Mouse (Mus musculus) hindbrain, embryonic 14.5 days (tissue): ENCODE data around the gene Comp. TPM values are rescaled to one million over a fixed set of nuclear protein-coding genes. Genes with fewer than 3 reads are reported as not detected.

ENCODE experiments used
- ATAC-seq: fragments of 200-750 bp; cut with Nextera tagmentation; 2 replicates; pipeline ENCODE4 v1.8.0; 2017; ENCODE audit warnings: moderate number of reproducible peaks, mild to moderate bottlenecking, moderate TSS enrichment, moderate library complexity; ENCODE audit not compliant: low FRiP score
- DNase-seq: peaks from one replicate; pipeline ENCODE4 v3.0.0-alpha.2; 2015; ENCODE audit warnings: low spot score
- H3K27ac ChIP-seq: fragments of 300-500 bp; sonication (generic); 2 replicates; pipeline ENCODE4 v1.5.1; 2014; ENCODE audit warnings: mild to moderate bottlenecking, moderate library complexity
- H3K27me3 ChIP-seq: fragments of 300-500 bp; sonication (generic); 2 replicates; pipeline ENCODE4 v1.6.1; 2014; ENCODE audit warnings: mild to moderate bottlenecking, low read length, mixed read lengths; ENCODE audit not compliant: control insufficient read depth, insufficient read depth
- H3K36me3 ChIP-seq: fragments of 300-500 bp; sonication (generic); replicated peaks from 2 replicates; pipeline ENCODE4 v1.6.1; 2014; ENCODE audit not compliant: control insufficient read depth, insufficient read depth
- H3K4me1 ChIP-seq: fragments of 300-500 bp; sonication (generic); replicated peaks from 2 replicates; pipeline ENCODE4 v1.6.1; 2014; ENCODE audit warnings: antibody characterized with exemption, low read length, mixed read lengths; ENCODE audit not compliant: control insufficient read depth, insufficient read depth
- H3K4me2 ChIP-seq: fragments of 300-500 bp; sonication (generic); replicated peaks from 2 replicates; pipeline ENCODE4 v1.6.1; 2014; ENCODE audit warnings: mild to moderate bottlenecking, moderate library complexity
- H3K4me3 ChIP-seq: fragments of 300-500 bp; sonication (generic); replicated peaks from 2 replicates; pipeline ENCODE4 v1.5.1; 2014; ENCODE audit warnings: mild to moderate bottlenecking, low read length
- H3K9ac ChIP-seq: fragments of 300-500 bp; sonication (generic); 2 replicates; pipeline ENCODE4 v1.6.1; 2014
- H3K9me3 ChIP-seq: fragments of 300-500 bp; sonication (generic); 2 replicates; pipeline ENCODE4 v1.6.1; 2016; ENCODE audit warnings: low read length; ENCODE audit not compliant: control insufficient read depth
- WGBS: fragments of 180-500 bp; shearing (Covaris S2); extraction: QIAGEN DNeasy Blood & Tissue Kit; methylation state at CpG from one replicate; pipeline ENCODE4 v1.1.7; 2014; 5-methylcytosine and 5-hydroxymethylcytosine counted together
- polyA plus RNA-seq: library from polyadenylated mRNA; unstranded; fragments of >200 nt; fragmentation: Nextera tagmentation; extraction: Ambion mirVana; gene quantifications from 2 replicates; pipeline ENCODE4 v1.2.1, GENCODE M21; 2014

Comp gene
- polyA plus RNA-seq, 1 experiment from 2014 or later: 0.27 TPM

- Histone ChIP-seq H3K9ac (no peak overlapping the region), H3K4me2 (no peak overlapping the region), H3K27me3 (no peaks in the 10 kb centered on the region), H3K27ac (no peak overlapping the region), H3K4me1 (peaks cover 20% of the 10 kb centered on the region), H3K9me3 (no peaks in the 10 kb centered on the region), H3K36me3 (peaks cover 14% of the 10 kb centered on the region; the same call in 1 of the 2 replicates), H3K4me3 (no peak overlapping the region)
- no peak for ATAC-seq
- WGBS: 59% methylated on average over 7 of the region's 7 CpGs
- DNase-seq: no peak
Measured at GRCm38 (mm10) chr8:70405189-70405588, 31.8 kb downstream of the Comp start.

GRCm38 (mm10) chr8:70406427-70407069 is 33.2 kb downstream of the Comp start:
- 81% methylated on average over 11 of the region's 11 CpGs for WGBS
- ATAC-seq: no peak
- Histone ChIP-seq H3K9ac (no peak overlapping the region), H3K4me2 (no peak overlapping the region), H3K4me1 (peaks cover 20% of the 10 kb centered on the region), H3K4me3 (no peak overlapping the region), H3K36me3 (0 out of 2 replicates have a peak, but pooled peaks cover 10% of the 10 kb centered on the region), H3K27me3 (no peaks in the 10 kb centered on the region), H3K27ac (no peak overlapping the region), H3K9me3 (no peaks in the 10 kb centered on the region)
- DNase-seq: no peak

- Histone ChIP-seq H3K36me3 (0 out of 2 replicates have a peak, but pooled peaks cover 10% of the 10 kb centered on the region), H3K4me2 (no peak overlapping the region), H3K27ac (peak overlapping the region; percentile 77), H3K9me3 (no peaks in the 10 kb centered on the region), H3K4me1 (peaks cover 20% of the 10 kb centered on the region), H3K9ac (peak overlapping the region; percentile 21), H3K4me3 (no peak overlapping the region), H3K27me3 (no peaks in the 10 kb centered on the region)
- WGBS: 27% methylated on average over 6 of the region's 6 CpGs
- ATAC-seq (peak; percentile 49), DNase-seq (no peak)
Measured at GRCm38 (mm10) chr8:70408301-70408700, 34.9 kb downstream of the Comp start.

- peak overlapping the region; percentile 10 for H3K9ac ChIP-seq
- WGBS: 70% methylated on average over 10 of the region's 10 CpGs
- peaks cover 10% of the 10 kb centered on the region for H3K36me3 ChIP-seq
- no peak overlapping the region for H3K4me2 ChIP-seq
- peaks cover 20% of the 10 kb centered on the region for H3K4me1 ChIP-seq
- ATAC-seq (no peak), DNase-seq (no peak)
- no peaks in the 10 kb centered on the region for H3K27me3 ChIP-seq
- no peaks in the 10 kb centered on the region for H3K9me3 ChIP-seq
- H3K27ac ChIP-seq: peak overlapping the region; percentile 77
- H3K4me3 ChIP-seq: no peak overlapping the region
Measured at GRCm38 (mm10) chr8:70409019-70409418, 35.7 kb downstream of the Comp start.

GRCm38 (mm10) chr8:70409455-70409871 is 36.1 kb downstream of the Comp start:
- Histone ChIP-seq H3K4me3 (no peak overlapping the region), H3K4me1 (peaks cover 20% of the 10 kb centered on the region), H3K27ac (peak overlapping the region; percentile 77), H3K9ac (peak overlapping the region; percentile 10), H3K27me3 (no peaks in the 10 kb centered on the region), H3K4me2 (no peak overlapping the region), H3K9me3 (no peaks in the 10 kb centered on the region), H3K36me3 (peaks cover 8% of the 10 kb centered on the region)
- no peak for ATAC-seq
- no peak for DNase-seq
- 58% methylated on average over 9 of the region's 9 CpGs for WGBS

GRCm38 (mm10) chr8:70410281-70410680 is 36.9 kb downstream of the Comp start:
- WGBS: 95% methylated on average over 5 of the region's 5 CpGs
- H3K4me1 ChIP-seq: peaks cover 20% of the 10 kb centered on the region
- ATAC-seq (no peak), DNase-seq (no peak)
- no peak overlapping the region for H3K9ac ChIP-seq
- H3K4me3 ChIP-seq: no peak overlapping the region
- no peak overlapping the region for H3K4me2 ChIP-seq
- H3K9me3 ChIP-seq: no peaks in the 10 kb centered on the region
- no peaks in the 10 kb centered on the region for H3K27me3 ChIP-seq
- peaks cover 6% of the 10 kb centered on the region for H3K36me3 ChIP-seq
- H3K27ac ChIP-seq: no peak overlapping the region

GRCm38 (mm10) chr8:70414310-70414946 is 41.1 kb downstream of the Comp start:
- no peaks in the 10 kb centered on the region for H3K9me3 ChIP-seq
- peaks cover 28% of the 10 kb centered on the region; the same call in 1 of the 2 replicates for H3K4me1 ChIP-seq
- H3K4me3 ChIP-seq: no peak overlapping the region
- no peak overlapping the region for H3K4me2 ChIP-seq
- no peak for ATAC-seq
- DNase-seq: no peak
- H3K36me3 ChIP-seq: peaks cover 6% of the 10 kb centered on the region
- 95% methylated on average over 6 of the region's 6 CpGs for WGBS
- no peak overlapping the region for H3K27ac ChIP-seq
- no peak overlapping the region for H3K9ac ChIP-seq
- H3K27me3 ChIP-seq: no peaks in the 10 kb centered on the region

- Histone ChIP-seq H3K36me3 (peaks cover 6% of the 10 kb centered on the region), H3K27ac (no peak overlapping the region), H3K9ac (0 out of 2 replicates have a peak overlapping the region, but pooled peaks have one; percentile 16), H3K27me3 (no peaks in the 10 kb centered on the region), H3K4me1 (peaks cover 25% of the 10 kb centered on the region; the same call in 1 of the 2 replicates), H3K4me3 (no peak overlapping the region), H3K9me3 (no peaks in the 10 kb centered on the region), H3K4me2 (no peak overlapping the region)
- DNase-seq (no peak), ATAC-seq (peak; percentile 65)
- 65% methylated on average over 8 of the region's 8 CpGs for WGBS
Measured at GRCm38 (mm10) chr8:70415540-70416451, 42.4 kb downstream of the Comp start.

- Histone ChIP-seq H3K9ac (no peak overlapping the region), H3K36me3 (peaks cover 6% of the 10 kb centered on the region), H3K4me3 (no peak overlapping the region), H3K4me1 (peaks cover 25% of the 10 kb centered on the region; the same call in 1 of the 2 replicates), H3K4me2 (no peak overlapping the region), H3K9me3 (no peaks in the 10 kb centered on the region), H3K27ac (no peak overlapping the region), H3K27me3 (no peaks in the 10 kb centered on the region)
- ATAC-seq (no peak), DNase-seq (no peak)
- 45% methylated on average over 6 of the region's 6 CpGs for WGBS
Measured at GRCm38 (mm10) chr8:70416941-70417340, 43.6 kb downstream of the Comp start.
